ENCODE assay signal across 8 mouse cellular contexts in genomic region chrX:138914041-138914776, GRCm38 (mm10). TPM values are rescaled to one million over a fixed set of nuclear protein-coding genes. Genes with fewer than 3 reads are reported as not detected.
DNase-seq lines count a peak whose midpoint lies in the region; ATAC-seq and TF ChIP-seq lines count a peak whose summit lies in the region.

Gene Nrk, plus strand, starts transcription at chrX:138914430.

- H3K4me2 ChIP-seq in lung, embryonic 14.5 days = peak within 1 kb of the TSS; percentile 70
- peak within 1 kb of the TSS; percentile 70 for H3K4me2 ChIP-seq in forebrain, embryonic 12.5 days
- H3K4me2 ChIP-seq in liver, embryonic 16.5 days (ENCODE audit: low read depth, low read length) = peak within 1 kb of the TSS; percentile 41

- H3K27me3 ChIP-seq in lung, embryonic 14.5 days (ENCODE audit: insufficient read depth, low read length) = no peaks in the 10 kb centered on the region
- H3K27me3 ChIP-seq in forebrain, embryonic 12.5 days = peaks cover 42% of the 10 kb centered on the region
- H3K27me3 ChIP-seq in hindbrain, embryonic 10.5 days (ENCODE audit: insufficient read depth, poor library complexity, severe bottlenecking) = peaks cover 46% of the 10 kb centered on the region
- H3K27me3 ChIP-seq in liver, embryonic 16.5 days (ENCODE audit: control insufficient read depth, insufficient read depth, low read depth, low read length) = peaks cover 10% of the 10 kb centered on the region

- TF ChIP-seq CTCF in lung, embryonic 14.5 days (IDR thresholded peaks at IDR 0.05; ENCODE audit: low read depth) = no peak

- peak; percentile 60 for DNase-seq in lung, embryonic 14.5 days
- DNase-seq in lung, adult 18-20 months = no peak
- DNase-seq in hindbrain, embryonic 10.5 days (ENCODE audit: low spot score) = peak; percentile 14
- DNase-seq in retina, embryonic 14.5 days (ENCODE audit: low spot score) = peak; percentile 7
- no peak for DNase-seq in adipocyte (ENCODE audit: low spot score)

- ATAC-seq in lung, embryonic 14.5 days (ENCODE audit: insufficient read depth) = peak; percentile 97
- ATAC-seq in forebrain, embryonic 12.5 days (ENCODE audit: low FRiP score) = peak; percentile 84; the same call in 1 of the 2 replicates
- peak; percentile 24 for ATAC-seq in liver, embryonic 16.5 days (ENCODE audit: low read depth)
- ATAC-seq in frontal cortex, adult (ENCODE audit: low TSS enrichment) = no peak

- H3K27ac ChIP-seq in lung, embryonic 14.5 days (ENCODE audit: low read depth) = no peak within 1 kb of the TSS; the same call in 1 of the 2 replicates
- H3K27ac ChIP-seq in forebrain, embryonic 12.5 days = no peak within 1 kb of the TSS
- H3K27ac ChIP-seq in hindbrain, embryonic 10.5 days = peak within 1 kb of the TSS; percentile 59; the same call in 1 of the 2 replicates
- H3K27ac ChIP-seq in liver, embryonic 16.5 days (ENCODE audit: low read length) = no peak within 1 kb of the TSS

- H3K9me3 ChIP-seq in lung, embryonic 14.5 days (ENCODE audit: low read depth, low read length) = no peaks in the 10 kb centered on the region
- no peaks in the 10 kb centered on the region for H3K9me3 ChIP-seq in forebrain, embryonic 12.5 days
- no peaks in the 10 kb centered on the region for H3K9me3 ChIP-seq in hindbrain, embryonic 10.5 days
- no peaks in the 10 kb centered on the region for H3K9me3 ChIP-seq in liver, embryonic 16.5 days (replicated peaks; ENCODE audit: control insufficient read depth, low read length)

- WGBS in lung, embryonic 14.5 days = 10% methylated on average over 43 of the region's 55 CpGs
- 29% methylated on average over 31 of the region's 55 CpGs for WGBS in forebrain, embryonic 12.5 days
- WGBS in hindbrain, embryonic 10.5 days = 22% methylated on average over 51 of the region's 55 CpGs
- WGBS in liver, embryonic 16.5 days (ENCODE audit: insufficient replicate concordance) = 26% methylated on average over 34 of the region's 55 CpGs

- H3K4me1 ChIP-seq in lung, embryonic 14.5 days (ENCODE audit: insufficient read depth) = no peaks in the 10 kb centered on the region
- no peaks in the 10 kb centered on the region for H3K4me1 ChIP-seq in forebrain, embryonic 12.5 days
- no peaks in the 10 kb centered on the region; the same call in 1 of the 2 replicates for H3K4me1 ChIP-seq in hindbrain, embryonic 10.5 days (replicated peaks)
- no peaks in the 10 kb centered on the region for H3K4me1 ChIP-seq in liver, embryonic 16.5 days (ENCODE audit: control insufficient read depth, low read depth, low read length)

- peak within 1 kb of the TSS; percentile 47 for H3K9ac ChIP-seq in lung, embryonic 14.5 days
- peak within 1 kb of the TSS; percentile 29 for H3K9ac ChIP-seq in forebrain, embryonic 12.5 days
- no peak within 1 kb of the TSS for H3K9ac ChIP-seq in liver, embryonic 16.5 days (ENCODE audit: low read depth, low read length)

- no peaks in the 10 kb centered on the region for H3K36me3 ChIP-seq in lung, embryonic 14.5 days (ENCODE audit: insufficient read depth)
- H3K36me3 ChIP-seq in forebrain, embryonic 12.5 days (replicated peaks) = no peaks in the 10 kb centered on the region
- no peaks in the 10 kb centered on the region for H3K36me3 ChIP-seq in hindbrain, embryonic 10.5 days
- no peaks in the 10 kb centered on the region for H3K36me3 ChIP-seq in liver, embryonic 16.5 days (ENCODE audit: control insufficient read depth, insufficient read depth)

- H3K4me3 ChIP-seq in lung, embryonic 14.5 days (ENCODE audit: low read depth, low read length) = peak within 1 kb of the TSS; percentile 36
- H3K4me3 ChIP-seq in forebrain, embryonic 12.5 days (replicated peaks) = peak within 1 kb of the TSS; percentile 46
- H3K4me3 ChIP-seq in hindbrain, embryonic 10.5 days = peak within 1 kb of the TSS; percentile 56
- H3K4me3 ChIP-seq in liver, embryonic 16.5 days (ENCODE audit: low read depth, low read length) = peak within 1 kb of the TSS; percentile 29

RNA-seq across cellular contexts. Expression of gene Nrk, which starts in this region (rescaled TPM):
- polyA plus RNA-seq in lung, embryonic 14.5 days (2014; fragmentation: Nextera tagmentation; extraction: Ambion mirVana) = 18.4 and 23.1 TPM in 2 replicates
- polyA plus RNA-seq in forebrain, embryonic 12.5 days (2016; fragmentation: Nextera tagmentation; extraction: Ambion mirVana) = 2.4 and 3.3 TPM in 2 replicates
- polyA plus RNA-seq in hindbrain, embryonic 10.5 days (2016; fragmentation: Nextera tagmentation; extraction: Ambion mirVana) = 1.2 and 2.2 TPM in 2 replicates
- 2.4 and 3.4 TPM in 2 replicates for polyA plus RNA-seq in liver, embryonic 16.5 days (2015; fragmentation: Nextera tagmentation; extraction: Ambion mirVana)

Comparison
In these comparisons a context has a peak if more than half of its experiments do, and no peak if none do; other contexts are left out.
1. DNase-seq: peak in lung, embryonic 14.5 days (single experiment), hindbrain, embryonic 10.5 days (single experiment) and retina, embryonic 14.5 days (single experiment); none in lung, adult 18-20 months (0 of 2) and adipocyte (single experiment).
2. Peak in every context shown above with its lines, with median percentiles within 50 percentile points of each other: H3K4me2 ChIP-seq and H3K4me3 ChIP-seq.